Mouse (Mus musculus): Measurements from ENCODE around the gene Sbf1. TPM values are rescaled to one million over a fixed set of nuclear protein-coding genes. Genes with fewer than 3 reads are reported as not detected.
A peak's percentile ranks its signal among the peaks of the same experiment; 100 is the strongest.

Gene Sbf1
- polyA plus RNA-seq, 1 experiment from 2014 or later = 76.5 TPM

GRCm38 (mm10) chr15:89352054-89352453, 36.9 kb upstream of the Sbf1 start:
- Histone ChIP-seq H3K4me2 (ENCODE audit: low read depth, low read length, severe bottlenecking) (no peak overlapping the region), H3K9me3 (ENCODE audit: control insufficient read depth, low read length) (no peaks in the 10 kb centered on the region), H3K27me3 (ENCODE audit: control insufficient read depth, insufficient read depth, low read length) (no peaks in the 10 kb centered on the region), H3K27ac (ENCODE audit: low read depth, low read length) (no peak overlapping the region), H3K4me3 (ENCODE audit: low read depth, low read length) (no peak overlapping the region), H3K36me3 (ENCODE audit: control insufficient read depth, insufficient read depth, low read length) (peaks cover 12% of the 10 kb centered on the region), H3K9ac (ENCODE audit: low read length) (no peak overlapping the region), H3K4me1 (replicated peaks; ENCODE audit: control insufficient read depth, insufficient read depth, low read length) (peaks cover 10% of the 10 kb centered on the region; the same call in 1 of the 2 replicates)
- DNase-seq (ENCODE audit: low spot score) (peak; percentile 44), ATAC-seq (replicated peaks; ENCODE audit: low FRiP score) (no peak)
- WGBS = 92% methylated on average over 14 of the region's 14 CpGs

DNA sequence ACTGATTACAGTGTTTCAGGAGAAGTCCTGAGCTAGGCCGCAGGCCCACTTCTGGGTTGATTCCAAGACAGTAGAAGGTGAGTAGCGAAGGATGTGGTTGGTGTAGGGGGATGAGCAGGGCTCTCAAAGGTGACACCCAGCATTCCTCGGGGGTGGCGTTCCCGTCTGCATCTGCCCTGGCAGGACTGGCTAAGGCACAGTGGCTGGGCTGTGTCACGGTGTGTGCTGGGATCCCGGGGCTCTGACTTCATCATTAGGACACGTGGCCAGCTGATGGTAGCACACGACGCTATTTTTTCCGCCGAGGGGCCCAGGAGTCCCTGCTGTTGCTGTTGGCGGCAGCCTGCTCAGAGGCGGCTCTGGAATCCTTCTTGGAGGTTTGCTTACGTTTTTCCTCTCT, 36.2 kb upstream of the Sbf1 start:
- H3K9ac ChIP-seq (ENCODE audit: low read length) = no peak overlapping the region
- no peak overlapping the region for H3K4me2 ChIP-seq (ENCODE audit: low read depth, low read length, severe bottlenecking)
- H3K9me3 ChIP-seq (ENCODE audit: control insufficient read depth, low read length) = no peaks in the 10 kb centered on the region
- DNase-seq (ENCODE audit: low spot score) (peak; percentile 46), ATAC-seq (replicated peaks; ENCODE audit: low FRiP score) (no peak)
- H3K36me3 ChIP-seq (ENCODE audit: control insufficient read depth, insufficient read depth, low read length) = peaks cover 12% of the 10 kb centered on the region
- no peak overlapping the region for H3K4me3 ChIP-seq (ENCODE audit: low read depth, low read length)
- H3K27ac ChIP-seq (ENCODE audit: low read depth, low read length) = no peak overlapping the region
- H3K27me3 ChIP-seq (ENCODE audit: control insufficient read depth, insufficient read depth, low read length) = no peaks in the 10 kb centered on the region
- peaks cover 8% of the 10 kb centered on the region; the same call in 1 of the 2 replicates for H3K4me1 ChIP-seq (replicated peaks; ENCODE audit: control insufficient read depth, insufficient read depth, low read length)
- whole genome bisulfite sequencing = 90% methylated on average over 15 of the region's 15 CpGs

GRCm38 (mm10) chr15:89350447-89350846, 35.3 kb upstream of the Sbf1 start:
- peak; percentile 23 for DNase-seq (ENCODE audit: low spot score)
- H3K9ac ChIP-seq (ENCODE audit: low read length) = no peak overlapping the region
- no peaks in the 10 kb centered on the region for H3K27me3 ChIP-seq (ENCODE audit: control insufficient read depth, insufficient read depth, low read length)
- peaks cover 12% of the 10 kb centered on the region for H3K36me3 ChIP-seq (ENCODE audit: control insufficient read depth, insufficient read depth, low read length)
- H3K4me1 ChIP-seq (replicated peaks; ENCODE audit: control insufficient read depth, insufficient read depth, low read length) = peaks cover 8% of the 10 kb centered on the region; the same call in 1 of the 2 replicates
- no peak overlapping the region for H3K4me3 ChIP-seq (ENCODE audit: low read depth, low read length)
- H3K27ac ChIP-seq (ENCODE audit: low read depth, low read length) = no peak overlapping the region
- ATAC-seq (replicated peaks; ENCODE audit: low FRiP score) = no peak
- no peak overlapping the region for H3K4me2 ChIP-seq (ENCODE audit: low read depth, low read length, severe bottlenecking)
- no peaks in the 10 kb centered on the region for H3K9me3 ChIP-seq (ENCODE audit: control insufficient read depth, low read length)
- 91% methylated on average over 5 of the region's 5 CpGs for WGBS

DNA sequence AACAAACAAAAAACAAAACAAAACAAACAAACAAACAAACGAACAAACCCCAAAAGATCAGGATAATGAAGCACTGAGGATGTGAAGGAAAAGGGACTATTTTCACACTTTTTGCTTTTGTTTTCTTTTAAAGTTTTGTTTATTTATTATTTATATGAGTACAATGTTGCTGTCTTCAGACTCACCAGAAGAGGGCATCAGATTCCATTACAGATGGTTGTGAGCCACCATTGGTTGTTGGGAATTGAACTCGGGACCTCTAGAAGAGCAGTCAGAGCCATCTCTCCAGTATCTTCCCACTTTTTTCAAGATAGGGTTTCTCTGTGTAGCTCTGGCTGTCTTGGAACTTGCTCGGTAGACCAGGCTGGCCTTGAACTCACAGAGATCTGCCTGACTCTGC, 28.2 kb upstream of the Sbf1 start:
- Histone ChIP-seq H3K9me3 (ENCODE audit: control insufficient read depth, low read length) (no peaks in the 10 kb centered on the region), H3K4me3 (ENCODE audit: low read depth, low read length) (no peak overlapping the region), H3K36me3 (ENCODE audit: control insufficient read depth, insufficient read depth, low read length) (no peaks in the 10 kb centered on the region), H3K4me1 (replicated peaks; ENCODE audit: control insufficient read depth, insufficient read depth, low read length) (no peaks in the 10 kb centered on the region), H3K4me2 (ENCODE audit: low read depth, low read length, severe bottlenecking) (no peak overlapping the region), H3K9ac (ENCODE audit: low read length) (no peak overlapping the region), H3K27me3 (ENCODE audit: control insufficient read depth, insufficient read depth, low read length) (no peaks in the 10 kb centered on the region), H3K27ac (ENCODE audit: low read depth, low read length) (no peak overlapping the region)
- no peak for ATAC-seq (replicated peaks; ENCODE audit: low FRiP score)
- DNase-seq (ENCODE audit: low spot score) = no peak
- WGBS = 92% methylated on average over 3 of the region's 3 CpGs

GRCm38 (mm10) chr15:89341678-89342077, 26.6 kb upstream of the Sbf1 start:
- 75% methylated on average over 1 of the region's 1 CpGs for WGBS
- no peak overlapping the region for H3K9ac ChIP-seq (ENCODE audit: low read length)
- no peak overlapping the region for H3K4me3 ChIP-seq (ENCODE audit: low read depth, low read length)
- H3K9me3 ChIP-seq (ENCODE audit: control insufficient read depth, low read length) = no peaks in the 10 kb centered on the region
- DNase-seq (ENCODE audit: low spot score) (no peak), ATAC-seq (replicated peaks; ENCODE audit: low FRiP score) (no peak)
- no peak overlapping the region for H3K27ac ChIP-seq (ENCODE audit: low read depth, low read length)
- no peak overlapping the region for H3K4me2 ChIP-seq (ENCODE audit: low read depth, low read length, severe bottlenecking)
- no peaks in the 10 kb centered on the region for H3K27me3 ChIP-seq (ENCODE audit: control insufficient read depth, insufficient read depth, low read length)
- H3K4me1 ChIP-seq (replicated peaks; ENCODE audit: control insufficient read depth, insufficient read depth, low read length) = no peaks in the 10 kb centered on the region
- no peaks in the 10 kb centered on the region for H3K36me3 ChIP-seq (ENCODE audit: control insufficient read depth, insufficient read depth, low read length)

- Histone ChIP-seq H3K27me3 (ENCODE audit: control insufficient read depth, insufficient read depth, low read length) (no peaks in the 10 kb centered on the region), H3K36me3 (ENCODE audit: control insufficient read depth, insufficient read depth, low read length) (no peaks in the 10 kb centered on the region), H3K9me3 (ENCODE audit: control insufficient read depth, low read length) (no peaks in the 10 kb centered on the region), H3K4me1 (replicated peaks; ENCODE audit: control insufficient read depth, insufficient read depth, low read length) (no peaks in the 10 kb centered on the region), H3K9ac (ENCODE audit: low read length) (no peak overlapping the region), H3K27ac (ENCODE audit: low read depth, low read length) (no peak overlapping the region), H3K4me2 (ENCODE audit: low read depth, low read length, severe bottlenecking) (no peak overlapping the region), H3K4me3 (ENCODE audit: low read depth, low read length) (no peak overlapping the region)
- 86% methylated on average over 3 of the region's 3 CpGs for WGBS
- ATAC-seq (replicated peaks; ENCODE audit: low FRiP score) (no peak), DNase-seq (ENCODE audit: low spot score) (no peak)
These were observed 25.0 kb upstream of the Sbf1 start for GRCm38 (mm10) chr15:89340136-89340535.

DNA sequence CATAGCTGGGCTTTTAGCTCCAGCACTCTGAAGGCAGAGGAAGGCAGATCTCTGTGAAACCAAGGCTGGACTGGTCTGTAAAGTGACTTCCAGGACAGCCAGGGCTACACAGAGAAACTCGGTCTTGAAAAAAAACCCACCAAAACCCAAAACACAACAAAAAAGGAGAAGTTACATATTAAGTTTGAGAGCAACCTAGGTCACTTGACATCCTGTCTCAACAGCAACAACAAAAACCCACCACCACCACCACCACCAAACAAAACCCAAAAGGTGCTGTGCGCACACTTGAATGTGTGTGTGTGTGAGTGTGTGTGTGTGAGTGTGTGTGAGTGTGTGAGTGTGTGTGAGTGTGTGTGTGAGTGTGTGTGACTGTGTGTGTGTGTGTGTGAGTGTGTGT, 24.6 kb upstream of the Sbf1 start:
- Histone ChIP-seq H3K27ac (ENCODE audit: low read depth, low read length) (no peak overlapping the region), H3K27me3 (ENCODE audit: control insufficient read depth, insufficient read depth, low read length) (no peaks in the 10 kb centered on the region), H3K4me2 (ENCODE audit: low read depth, low read length, severe bottlenecking) (no peak overlapping the region), H3K4me3 (ENCODE audit: low read depth, low read length) (no peak overlapping the region), H3K9me3 (ENCODE audit: control insufficient read depth, low read length) (no peaks in the 10 kb centered on the region), H3K36me3 (ENCODE audit: control insufficient read depth, insufficient read depth, low read length) (no peaks in the 10 kb centered on the region), H3K4me1 (replicated peaks; ENCODE audit: control insufficient read depth, insufficient read depth, low read length) (no peaks in the 10 kb centered on the region), H3K9ac (ENCODE audit: low read length) (no peak overlapping the region)
- DNase-seq (ENCODE audit: low spot score) (no peak), ATAC-seq (replicated peaks; ENCODE audit: low FRiP score) (no peak)
- WGBS = 91% methylated on average over 2 of the region's 2 CpGs

DNA sequence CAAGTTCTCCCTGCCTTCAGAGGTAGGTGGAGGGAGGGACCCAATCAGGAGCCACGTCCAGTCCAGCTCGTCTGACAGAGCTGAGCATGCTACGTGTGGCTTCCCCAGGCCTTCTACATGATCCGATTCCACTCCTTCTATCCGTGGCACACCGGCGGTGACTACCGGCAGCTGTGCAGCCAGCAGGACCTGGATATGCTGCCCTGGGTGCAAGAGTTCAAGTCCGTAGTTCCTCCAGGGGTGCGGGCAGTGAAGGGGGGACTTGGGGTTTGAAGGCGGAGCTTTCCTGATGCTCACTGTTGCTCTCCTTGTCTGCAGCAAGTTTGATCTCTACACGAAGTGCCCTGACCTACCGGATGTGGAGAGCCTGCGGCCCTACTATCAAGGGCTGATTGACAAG, 21.3 kb upstream of the Sbf1 start:
- H3K9ac ChIP-seq (ENCODE audit: low read length) = no peak overlapping the region
- no peak overlapping the region for H3K27ac ChIP-seq (ENCODE audit: low read depth, low read length)
- WGBS = 83% methylated on average over 14 of the region's 14 CpGs
- H3K4me3 ChIP-seq (ENCODE audit: low read depth, low read length) = no peak overlapping the region
- no peaks in the 10 kb centered on the region for H3K36me3 ChIP-seq (ENCODE audit: control insufficient read depth, insufficient read depth, low read length)
- no peaks in the 10 kb centered on the region for H3K9me3 ChIP-seq (ENCODE audit: control insufficient read depth, low read length)
- ATAC-seq (replicated peaks; ENCODE audit: low FRiP score) (no peak), DNase-seq (ENCODE audit: low spot score) (no peak)
- H3K27me3 ChIP-seq (ENCODE audit: control insufficient read depth, insufficient read depth, low read length) = no peaks in the 10 kb centered on the region
- no peaks in the 10 kb centered on the region for H3K4me1 ChIP-seq (replicated peaks; ENCODE audit: control insufficient read depth, insufficient read depth, low read length)
- no peak overlapping the region for H3K4me2 ChIP-seq (ENCODE audit: low read depth, low read length, severe bottlenecking)

- WGBS = 84% methylated on average over 17 of the region's 17 CpGs
- Histone ChIP-seq H3K4me1 (replicated peaks; ENCODE audit: control insufficient read depth, insufficient read depth, low read length) (no peaks in the 10 kb centered on the region), H3K4me2 (ENCODE audit: low read depth, low read length, severe bottlenecking) (no peak overlapping the region), H3K27ac (ENCODE audit: low read depth, low read length) (no peak overlapping the region), H3K36me3 (ENCODE audit: control insufficient read depth, insufficient read depth, low read length) (no peaks in the 10 kb centered on the region), H3K9ac (ENCODE audit: low read length) (no peak overlapping the region), H3K27me3 (ENCODE audit: control insufficient read depth, insufficient read depth, low read length) (no peaks in the 10 kb centered on the region), H3K4me3 (ENCODE audit: low read depth, low read length) (no peak overlapping the region), H3K9me3 (ENCODE audit: control insufficient read depth, low read length) (no peaks in the 10 kb centered on the region)
- DNase-seq (ENCODE audit: low spot score) (no peak), ATAC-seq (replicated peaks; ENCODE audit: low FRiP score) (no peak)
These were observed 19.8 kb upstream of the Sbf1 start for GRCm38 (mm10) chr15:89334774-89335537.

Data from forebrain, embryonic 11.5 days (tissue).